Mouse (Mus musculus): ENCODE data around the gene Il1f9. TPM values are rescaled to one million over a fixed set of nuclear protein-coding genes. Genes with fewer than 3 reads are reported as not detected.

Gene Il1f9
- polyA plus RNA-seq (2015; fragmentation: Illumina TruSeq; extraction: RNeasy Lipid Tissue Mini Kit (QIAGEN cat#74804); ENCODE audit: insufficient read depth, low read depth, low replicate concordance): not detected

GRCm38 (mm10) chr2:24186176-24186575 is at the start of gene Il1f9:
TSS of gene Il1f9 (plus strand) at chr2:24186476.

GRCm38 (mm10) chr2:24152861-24153260 is 33.4 kb upstream of the Il1f9 start, which contains the start of gene Il1f8:
TSS of gene Il1f8 (plus strand) at chr2:24153161.

GRCm38 (mm10) chr2:24215118-24215517 is 28.8 kb downstream of the Il1f9 start, which contains the start of gene Il1f6:
TSS of gene Il1f6 (plus strand) at chr2:24215418.

Other genes starting within 250 kb of the Il1f9 start
- 1.9 TPM for gene Hnmt, start 137.1 kb upstream of the Il1f9 start, polyA plus RNA-seq (2015; fragmentation: Illumina TruSeq; extraction: RNeasy Lipid Tissue Mini Kit (QIAGEN cat#74804); ENCODE audit: insufficient read depth, low read depth, low replicate concordance)
- not detected for gene Tbpl2, start 89.9 kb upstream of the Il1f9 start, polyA plus RNA-seq (2015; fragmentation: Illumina TruSeq; extraction: RNeasy Lipid Tissue Mini Kit (QIAGEN cat#74804); ENCODE audit: insufficient read depth, low read depth, low replicate concordance)
- not detected for gene Il1f8, start 33.3 kb upstream of the Il1f9 start, polyA plus RNA-seq (2015; fragmentation: Illumina TruSeq; extraction: RNeasy Lipid Tissue Mini Kit (QIAGEN cat#74804); ENCODE audit: insufficient read depth, low read depth, low replicate concordance)
- gene Il1f6, start 28.9 kb downstream of the Il1f9 start, polyA plus RNA-seq (2015; fragmentation: Illumina TruSeq; extraction: RNeasy Lipid Tissue Mini Kit (QIAGEN cat#74804); ENCODE audit: insufficient read depth, low read depth, low replicate concordance): not detected
- gene Il1f5, start 90.5 kb downstream of the Il1f9 start, polyA plus RNA-seq (2015; fragmentation: Illumina TruSeq; extraction: RNeasy Lipid Tissue Mini Kit (QIAGEN cat#74804); ENCODE audit: insufficient read depth, low read depth, low replicate concordance): not detected
- gene Il1f10, start 104.7 kb downstream of the Il1f9 start, polyA plus RNA-seq (2015; fragmentation: Illumina TruSeq; extraction: RNeasy Lipid Tissue Mini Kit (QIAGEN cat#74804); ENCODE audit: insufficient read depth, low read depth, low replicate concordance): not detected
- not detected for gene Il1rn, start 150.4 kb downstream of the Il1f9 start, polyA plus RNA-seq (2015; fragmentation: Illumina TruSeq; extraction: RNeasy Lipid Tissue Mini Kit (QIAGEN cat#74804); ENCODE audit: insufficient read depth, low read depth, low replicate concordance)
- gene Psd4, start 181.1 kb downstream of the Il1f9 start, polyA plus RNA-seq (2015; fragmentation: Illumina TruSeq; extraction: RNeasy Lipid Tissue Mini Kit (QIAGEN cat#74804); ENCODE audit: insufficient read depth, low read depth, low replicate concordance): 0.55 TPM